Mouse (Mus musculus) lung, postnatal 4 days (tissue): ENCODE results near the gene Hspb6.

ENCODE experiments used
- DNase-seq, 2 experiments: peaks; one replicate each; pipeline ENCODE4 v3.0.0; 2021

Hspb6 gene

DNA sequence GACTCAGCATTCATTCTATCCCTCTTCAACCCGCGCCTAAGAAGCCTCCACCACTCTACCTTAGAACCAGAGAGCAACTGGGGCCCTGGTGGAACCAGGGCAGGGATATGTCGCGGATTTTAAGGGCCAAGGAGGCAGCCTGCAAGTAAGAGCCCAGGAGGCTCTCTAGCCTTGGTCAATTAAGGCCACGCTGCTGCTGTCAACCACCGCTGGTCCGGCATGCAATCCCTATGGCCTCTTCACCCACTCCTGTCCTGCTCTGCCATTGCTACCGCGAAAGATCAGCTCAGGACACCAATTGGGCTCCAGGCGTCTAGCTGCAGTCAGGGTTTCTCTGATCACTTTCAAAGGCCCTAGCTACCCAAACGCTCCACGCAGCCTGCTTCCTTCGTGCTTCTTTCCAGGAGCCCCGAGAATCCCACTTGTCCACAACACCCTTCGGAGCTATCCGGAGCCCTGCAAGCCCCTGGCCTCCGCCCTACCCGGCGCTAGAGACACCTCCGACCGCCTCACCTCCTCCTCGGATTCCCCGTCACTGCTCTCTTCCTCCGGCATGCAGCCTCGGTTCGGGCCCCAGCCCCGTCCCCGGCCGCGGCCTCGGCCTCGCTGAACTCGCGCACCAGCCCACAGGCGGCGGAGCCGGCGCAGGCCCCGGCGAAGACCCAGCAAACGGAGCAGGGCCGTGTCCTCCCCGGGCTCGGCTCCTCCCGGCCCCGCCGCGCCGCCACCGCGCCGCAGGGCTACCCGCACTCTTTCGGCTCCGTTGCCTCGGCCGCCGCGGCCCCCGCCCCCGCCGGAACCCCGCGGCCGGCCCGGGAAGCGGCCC is 36.1 kb downstream of the Hspb6 start:
- peak in 1 of 2 experiments; percentile 64 for DNase-seq

DNA sequence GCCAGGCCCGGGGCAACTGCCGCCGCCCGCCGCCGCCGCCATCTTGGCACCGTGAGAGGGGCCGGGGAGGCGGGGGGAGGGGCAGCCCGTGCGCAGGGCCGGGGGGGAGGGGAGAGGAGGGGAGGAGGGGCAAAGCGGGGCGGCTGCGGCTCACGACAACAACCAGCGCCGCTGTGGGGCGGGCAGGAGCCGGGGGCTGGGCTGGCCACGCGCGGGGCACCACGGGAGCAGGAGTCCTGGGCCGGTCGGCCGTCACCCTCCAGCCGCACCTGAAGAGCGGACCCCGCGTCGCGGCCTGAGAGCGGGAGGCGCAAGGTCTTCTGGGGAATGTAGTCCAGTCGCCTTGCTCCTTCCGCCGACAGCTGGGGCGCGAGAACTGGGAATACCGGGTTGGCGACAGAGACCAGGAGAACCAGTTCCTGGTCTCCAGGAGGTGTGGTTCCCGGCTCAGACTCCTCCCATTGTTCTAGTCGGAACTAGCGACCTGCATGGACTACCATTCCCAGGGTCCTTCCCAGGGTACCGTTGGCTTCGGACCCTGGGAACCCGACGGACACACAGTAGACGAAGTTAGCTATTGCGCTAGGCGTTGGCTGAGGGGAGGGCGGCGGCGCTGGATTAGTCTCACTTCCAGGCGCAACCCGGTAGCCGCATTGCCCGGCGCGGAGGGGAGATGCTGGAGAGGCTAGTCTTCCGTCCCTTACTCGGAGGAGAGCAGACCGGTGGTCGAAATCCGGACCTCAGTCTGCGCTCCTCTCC is 36.9 kb downstream of the Hspb6 start, which contains the start of gene Kmt2b:
Gene Kmt2b (minus strand): TSS at position 51 of the 759 bp plus-strand sequence.
- DNase-seq = peak; percentile 97 to 99

DNA sequence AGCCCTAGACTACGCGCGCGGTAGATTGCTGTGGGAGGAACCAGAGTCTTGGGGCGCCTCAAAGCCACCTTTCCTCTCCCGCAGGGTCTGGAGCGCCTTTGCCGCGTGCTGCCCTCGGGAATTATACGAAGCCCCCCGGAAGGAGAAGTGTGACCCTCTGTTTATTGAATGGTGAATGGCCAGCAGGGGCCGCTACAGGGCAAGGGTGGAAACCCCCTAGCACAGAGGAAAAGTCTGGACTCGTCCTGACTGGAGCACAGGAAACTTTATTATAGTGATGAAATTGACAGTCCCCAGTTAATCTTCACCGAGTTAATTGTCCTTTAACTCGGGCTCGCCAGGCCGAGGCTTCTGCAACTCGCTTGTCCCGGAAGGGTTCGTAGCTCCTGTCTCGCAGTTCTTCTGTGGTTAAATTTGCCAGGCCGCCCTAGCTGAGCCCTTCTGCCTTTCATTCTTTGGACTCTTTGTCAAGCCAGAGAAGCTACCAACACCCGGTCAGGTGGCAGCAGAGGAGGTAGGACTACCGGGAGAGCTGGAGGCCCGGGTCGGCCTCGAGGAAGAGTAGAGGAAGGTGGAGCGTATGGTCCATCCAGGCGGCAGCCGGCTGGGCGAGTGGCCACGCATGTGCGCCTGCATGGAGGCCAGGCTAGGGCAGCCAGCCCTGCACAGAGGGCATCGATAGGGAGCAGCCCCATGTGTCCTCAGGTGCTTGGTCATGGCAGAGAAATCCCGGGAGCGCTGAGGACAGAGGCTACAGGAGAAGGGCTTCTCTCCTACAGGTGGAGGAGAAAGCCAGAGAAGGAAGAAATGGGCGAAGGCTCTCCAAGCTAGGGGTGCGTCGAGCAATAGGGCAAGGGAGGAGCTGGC is 37.7 kb downstream of the Hspb6 start:
- peak; percentile 85 to 90 for DNase-seq

DNA sequence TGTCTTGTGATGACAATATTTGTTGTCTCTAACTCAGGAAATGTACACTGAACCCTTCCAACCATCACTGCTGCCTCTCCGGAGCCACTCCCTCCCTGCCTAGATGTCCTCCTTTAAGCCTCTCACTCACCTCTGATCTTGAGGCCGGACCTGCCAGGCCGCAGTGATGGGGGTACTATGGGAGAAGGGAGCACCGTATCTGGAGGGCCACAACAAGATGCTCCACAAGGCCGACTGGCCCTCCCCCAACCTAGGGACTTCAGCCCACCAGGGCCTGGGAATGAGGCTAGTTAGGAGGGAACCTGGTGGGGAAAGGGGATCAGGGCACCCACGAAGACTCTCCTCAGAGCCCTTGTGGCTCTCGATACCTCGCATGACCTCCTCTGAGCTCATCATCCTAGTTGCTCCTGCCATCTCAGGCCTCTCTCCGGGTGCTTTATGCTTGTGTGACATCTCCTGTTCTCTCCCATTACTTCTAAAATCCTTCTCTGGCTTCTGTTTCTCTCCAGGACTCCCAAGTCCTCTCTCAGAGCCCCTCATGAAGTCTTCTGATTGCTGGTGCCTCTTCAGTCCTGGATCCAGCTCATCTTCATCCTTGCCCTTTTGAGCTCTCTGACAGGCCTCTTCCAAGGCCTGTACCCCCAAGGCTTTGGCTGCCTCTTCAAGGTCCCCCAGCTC is 39.1 kb downstream of the Hspb6 start:
- no peak for DNase-seq

DNA sequence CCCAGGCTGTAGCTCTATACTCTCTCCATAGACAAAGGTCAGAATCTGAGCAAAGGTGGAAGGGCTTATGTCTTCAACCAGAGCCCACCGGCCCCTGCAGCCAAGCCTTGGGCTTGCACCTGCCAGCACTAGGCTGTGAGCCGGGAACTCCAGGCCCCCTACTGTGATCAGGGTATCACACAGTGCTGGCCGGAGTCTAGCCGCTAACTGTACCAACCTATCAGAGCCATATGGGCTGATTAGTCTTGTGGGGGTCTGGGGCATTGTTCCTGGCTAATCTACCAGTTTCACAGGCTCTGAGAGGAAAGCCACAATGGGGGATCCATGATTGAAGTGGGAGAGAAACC is 39.6 kb downstream of the Hspb6 start:
- no peak for DNase-seq

DNA sequence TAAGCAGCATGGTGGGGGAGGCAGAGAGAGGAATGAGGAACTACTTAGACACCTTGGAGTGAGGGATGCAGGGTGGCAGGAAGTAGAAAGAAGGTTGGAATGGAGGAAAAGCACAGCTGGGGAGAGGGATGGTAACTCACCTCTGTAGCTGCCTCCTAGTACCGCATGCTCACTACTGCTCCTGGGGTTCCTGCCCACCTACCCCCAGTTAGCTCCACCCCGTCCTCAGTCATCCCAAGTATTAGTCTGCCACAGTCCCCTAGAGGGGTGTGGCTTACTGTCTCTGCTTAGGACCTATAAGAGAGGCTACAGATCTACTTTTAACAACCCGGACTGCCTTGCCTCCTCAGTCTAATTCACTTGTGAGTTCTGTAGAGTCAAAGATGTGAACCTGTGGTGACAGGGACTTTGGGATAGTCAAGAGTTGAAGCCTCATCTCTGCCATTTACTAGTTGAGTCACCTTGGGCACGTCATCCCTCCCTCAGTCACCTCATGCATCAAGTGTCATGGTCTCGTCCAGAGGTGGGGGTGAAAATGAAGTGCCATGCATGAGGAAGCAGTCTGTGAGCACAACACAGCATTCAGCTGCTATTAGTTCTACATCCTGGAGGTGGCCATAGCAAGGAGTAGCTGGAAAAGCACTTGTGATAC is 40.9 kb downstream of the Hspb6 start:
- DNase-seq = no peak

DNA sequence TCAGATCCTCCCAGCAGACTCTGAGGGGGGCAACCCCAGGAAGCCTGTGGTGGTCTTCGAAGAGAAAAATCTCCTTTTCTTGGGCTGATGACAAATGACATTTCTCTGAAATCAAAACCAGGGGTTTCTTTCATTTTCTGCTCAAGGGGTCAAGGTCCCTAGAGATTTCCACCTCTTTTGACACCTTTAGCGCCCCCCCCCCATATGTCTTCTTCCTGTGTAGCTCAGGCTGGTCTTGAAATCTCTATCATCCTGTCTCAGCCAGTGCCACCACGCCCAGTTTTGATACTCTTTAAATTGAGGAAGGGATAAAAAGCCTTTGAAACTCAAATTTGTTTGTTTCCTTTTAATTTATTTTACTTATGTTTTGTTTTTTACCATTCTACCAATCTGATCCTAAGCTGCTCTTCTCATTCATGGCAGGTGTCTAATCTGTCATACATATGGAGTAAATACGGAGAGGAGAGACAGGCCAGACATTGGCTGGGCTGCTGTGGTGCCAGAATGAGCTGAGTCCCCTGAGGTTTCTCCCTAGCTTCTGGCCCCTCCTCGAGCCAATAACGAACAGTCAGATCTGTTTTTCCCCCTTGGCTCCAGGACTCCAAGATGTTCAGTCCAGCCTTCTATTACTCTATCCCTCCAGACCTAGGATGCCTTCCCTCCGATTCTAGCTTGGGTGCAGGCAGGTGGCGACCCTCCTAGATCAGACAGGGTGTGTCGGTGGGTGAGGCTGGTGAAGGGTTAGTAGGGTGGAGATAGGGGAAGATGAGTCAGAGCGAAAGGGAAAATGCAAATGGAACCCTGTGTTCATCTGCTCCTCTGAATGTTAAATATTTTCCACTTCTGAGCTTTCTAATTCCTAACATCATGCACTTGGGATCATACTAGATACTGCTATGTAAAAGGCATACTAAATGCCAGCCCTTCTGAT is 41.9 kb downstream of the Hspb6 start:
- DNase-seq = no peak

DNA sequence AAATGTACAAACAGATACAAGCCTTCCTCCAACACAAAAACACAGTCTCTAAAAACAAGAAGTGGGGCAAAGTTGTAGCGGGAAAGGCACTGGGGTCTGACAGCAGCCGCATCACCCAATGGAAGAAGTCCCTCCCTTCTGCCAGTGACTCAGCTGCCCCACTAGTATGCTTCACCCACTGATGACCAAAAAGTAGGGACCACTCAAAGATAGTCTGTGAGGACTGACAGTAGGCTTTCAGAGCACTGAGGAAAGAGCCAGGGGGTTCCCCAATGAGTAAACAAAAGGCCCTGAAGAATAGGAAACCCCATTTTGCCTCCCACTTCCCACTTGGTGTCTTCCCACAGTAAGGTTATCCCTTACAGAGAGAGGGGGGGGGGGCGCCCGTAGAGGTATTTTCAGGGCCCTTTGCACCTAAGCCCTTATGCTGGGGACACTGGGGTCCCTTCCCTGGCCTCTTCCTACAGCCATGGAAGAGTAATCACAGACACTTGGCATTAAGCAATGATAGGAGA is 42.6 kb downstream of the Hspb6 start:
- DNase-seq = no peak

DNA sequence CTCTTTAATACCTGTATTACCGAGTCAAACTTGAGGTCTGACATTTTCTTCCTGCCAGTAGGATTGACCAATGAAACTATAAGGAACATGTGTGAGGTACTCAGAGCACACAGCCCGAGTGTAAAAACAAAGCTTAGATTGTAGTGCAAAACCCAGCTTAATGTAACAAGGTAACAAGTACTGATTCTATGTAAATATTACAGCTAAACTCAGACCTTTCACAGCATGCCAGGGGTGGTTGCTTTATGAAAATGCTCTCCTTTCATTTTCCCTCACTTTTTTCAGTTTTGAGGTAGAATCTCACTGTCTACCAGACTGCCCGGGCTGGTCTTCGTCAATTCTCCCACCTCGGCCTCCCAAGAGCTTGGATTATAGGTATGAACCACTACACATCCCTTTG is 44.1 kb downstream of the Hspb6 start:
- DNase-seq = no peak

DNA sequence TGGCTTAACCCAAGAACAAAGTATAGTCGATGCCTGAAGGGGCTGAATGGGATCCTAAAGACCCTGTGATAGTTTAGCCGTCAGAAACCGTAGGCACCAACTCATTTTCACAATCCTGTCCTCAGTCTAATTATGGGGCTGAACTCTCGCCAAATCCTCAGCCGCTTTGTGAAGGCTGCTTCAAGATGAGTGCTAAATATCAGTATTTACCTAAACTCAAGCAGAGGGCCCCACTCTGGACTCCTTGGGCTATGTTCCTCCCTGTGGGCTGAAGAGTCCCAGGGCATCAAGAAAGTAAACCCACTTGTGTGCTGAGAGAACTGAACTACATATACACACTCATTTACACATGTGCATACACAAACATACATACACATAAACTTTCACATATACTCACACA is 44.8 kb downstream of the Hspb6 start:
- DNase-seq = peak; percentile 41 to 42

DNA sequence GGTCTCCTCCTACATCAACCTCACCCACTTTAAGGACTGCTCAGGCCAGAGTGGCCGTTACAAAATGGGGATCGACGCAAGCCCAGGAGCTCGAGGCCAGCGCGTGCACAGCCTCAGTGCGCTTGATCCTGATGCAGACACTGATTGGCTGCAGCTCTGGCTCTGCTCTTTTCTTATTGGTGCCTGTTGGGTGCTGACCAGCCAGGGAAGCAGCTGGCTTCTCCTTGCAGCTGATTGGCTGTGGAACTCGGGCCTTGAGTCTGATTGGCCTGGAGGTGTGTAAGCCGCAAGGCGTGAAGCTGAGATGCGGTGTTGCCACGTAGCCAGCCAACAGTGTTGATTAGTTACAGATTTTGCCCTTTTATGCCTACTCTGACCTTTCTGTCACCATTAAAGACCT is 46.8 kb downstream of the Hspb6 start, which contains the start of gene Zbtb32:
Gene Zbtb32 (minus strand): TSS at position 124 of the 400 bp plus-strand sequence.
- DNase-seq = no peak

DNA sequence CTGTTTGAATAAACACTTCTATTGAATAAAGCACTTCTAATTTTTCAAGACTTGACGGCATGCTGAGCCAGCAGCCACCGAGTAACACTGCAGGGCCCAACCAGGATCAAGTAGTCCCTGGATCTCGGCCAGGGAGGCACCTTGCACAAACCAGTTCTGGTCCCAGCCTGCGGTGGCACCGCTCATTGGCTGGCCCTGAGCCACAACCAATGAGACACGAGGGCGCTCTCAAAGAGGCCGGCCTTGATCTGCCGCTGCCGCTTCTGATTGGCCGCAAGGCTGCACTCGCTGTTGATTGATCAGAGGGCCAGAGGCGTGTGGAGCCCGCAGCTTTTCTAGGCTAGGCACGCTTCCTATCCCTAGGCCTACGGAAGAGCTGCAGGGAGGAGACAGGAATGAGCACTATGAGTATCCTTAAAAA is 48.0 kb downstream of the Hspb6 start:
- DNase-seq = peak; percentile 94 to 97

DNA sequence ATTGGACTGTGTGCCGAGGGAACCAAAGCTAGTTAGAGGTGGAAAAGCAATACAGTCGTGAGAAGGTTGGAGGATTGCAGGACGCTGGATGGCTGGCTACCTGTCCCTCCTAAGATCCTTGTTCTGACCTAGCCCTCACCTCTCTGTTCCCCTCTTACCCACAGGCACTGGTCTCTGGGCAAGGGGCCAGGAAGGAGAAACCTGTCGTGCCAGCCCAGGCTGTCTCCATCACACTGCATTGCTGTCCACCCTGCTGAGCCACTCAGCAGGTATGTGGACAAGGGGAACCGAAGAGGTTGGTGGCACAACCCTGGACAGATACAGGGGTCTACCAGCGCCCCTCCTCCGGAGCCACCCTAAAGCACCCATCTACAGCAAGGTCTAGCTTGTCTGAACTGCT is 48.7 kb downstream of the Hspb6 start:
- peak; percentile 76 to 88 for DNase-seq

DNA sequence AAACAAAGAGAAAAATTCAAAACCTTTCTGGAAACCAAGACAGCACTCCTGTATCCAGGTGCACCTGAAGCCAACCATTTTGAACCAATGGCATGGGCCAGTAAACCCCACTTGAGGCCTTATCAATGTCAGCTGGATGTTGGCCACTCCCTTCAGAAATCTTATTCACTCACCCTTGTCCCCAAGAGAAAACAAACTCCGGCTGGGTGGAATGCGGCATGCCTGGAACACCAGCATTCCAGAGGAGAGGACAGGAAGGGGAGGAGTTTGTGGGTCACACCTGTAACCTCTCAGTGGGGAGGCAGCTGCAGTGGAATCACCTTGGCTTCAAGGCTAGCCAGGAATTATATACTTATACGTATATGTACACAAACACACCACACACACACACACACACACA is 50.6 kb downstream of the Hspb6 start:
- peak; percentile 75 to 90 for DNase-seq

DNA sequence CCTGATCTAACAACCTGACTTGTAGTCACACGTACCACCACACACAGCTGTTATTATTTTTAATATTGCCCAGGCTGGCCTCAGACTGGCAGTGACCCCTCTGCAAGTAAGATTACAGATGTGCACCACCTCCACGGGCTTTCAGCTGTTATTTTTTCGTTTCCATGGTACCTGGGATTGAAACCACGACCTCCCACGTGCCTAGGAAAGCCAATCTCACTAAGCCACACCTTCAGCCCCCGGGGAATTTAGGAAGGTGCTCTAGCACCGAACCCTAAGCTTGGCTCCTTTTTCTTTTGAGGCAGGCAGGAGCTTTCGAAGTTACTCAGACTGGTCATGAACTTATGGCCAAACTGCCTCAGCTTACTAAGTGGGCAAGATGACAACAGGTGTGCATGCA is 52.4 kb downstream of the Hspb6 start:
- DNase-seq = no peak

DNA sequence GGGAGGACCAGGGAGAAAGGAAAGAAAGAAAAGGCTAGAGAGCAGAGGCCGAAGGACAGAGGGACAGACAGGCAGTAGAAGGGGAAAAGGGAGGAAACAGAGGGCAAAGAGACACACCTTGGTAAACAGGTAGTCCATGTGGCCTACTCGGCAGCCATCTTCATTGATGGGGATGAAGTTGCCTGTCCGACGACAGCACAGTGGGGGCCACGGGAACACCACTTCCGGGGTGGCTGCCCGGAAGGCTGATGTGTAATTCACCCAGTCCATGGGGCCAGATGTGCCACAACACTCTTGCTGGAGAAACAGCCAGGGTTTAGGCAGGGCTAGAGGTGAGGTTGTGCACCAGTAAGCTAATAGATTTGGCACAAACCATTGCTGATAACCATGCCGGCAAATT is 53.0 kb downstream of the Hspb6 start:
- DNase-seq = no peak
